Mouse (Mus musculus) CH12.LX (cell line): ENCODE results near the gene Gmds. TPM values are rescaled to one million over a fixed set of nuclear protein-coding genes. Genes with fewer than 3 reads are reported as not detected.

Experiments used
- DNase-seq: peaks from one replicate; pipeline ENCODE4 v3.0.0-alpha.2; 2013; ENCODE audit errors: extremely low read depth
- H3K27ac ChIP-seq: 2 replicates; pipeline ENCODE4 v1.5.1; 2012; ENCODE audit warnings: low read depth, mild to moderate bottlenecking, control low read depth, moderate library complexity; ENCODE audit not compliant: insufficient read depth
- H3K27me3 ChIP-seq: replicated peaks from 2 replicates; pipeline ENCODE3; 2012; ENCODE audit warnings: inconsistent platforms
- H3K36me3 ChIP-seq, 2 experiments: replicated peaks in 1 of 2; 2 replicates each; pipeline versions ENCODE3 to v1.6.1; 2012; ENCODE audit warnings: inconsistent platforms in 1 of 2, low read length in 1 of 2, mild to moderate bottlenecking in 1 of 2, mixed read lengths in 1 of 2, moderate library complexity in 1 of 2; ENCODE audit not compliant: control insufficient read depth in 1 of 2, insufficient read depth in 1 of 2
- H3K4me1 ChIP-seq, 2 experiments: 2 replicates each; pipeline ENCODE4 v1.6.1; 2012; ENCODE audit warnings: inconsistent platforms in 1 of 2, moderate library complexity in 1 of 2; ENCODE audit not compliant: insufficient read depth in 2 of 2, control insufficient read depth in 1 of 2
- H3K4me2 ChIP-seq: 2 replicates; pipeline ENCODE4 v1.6.1; 2012; ENCODE audit warnings: low read depth, mild to moderate bottlenecking, control low read depth; ENCODE audit not compliant: poor library complexity, insufficient read depth, severe bottlenecking
- H3K4me3 ChIP-seq, 3 experiments: fragments of 150-350 bp in 1 of 3; sonication (generic) in 1 of 3; replicated peaks in 1 of 3; 2 replicates each; pipeline versions ENCODE3 to v1.5.1; 2011 to 2012; ENCODE audit warnings: low read depth in 2 of 3, low read length in 2 of 3, mild to moderate bottlenecking in 2 of 3, moderate library complexity in 2 of 3, control low read depth in 1 of 3, improper control_type of control experiment in 1 of 3, inconsistent platforms in 1 of 3, mixed read lengths in 1 of 3; ENCODE audit not compliant: poor library complexity in 1 of 3
- H3K79me2 ChIP-seq: replicated peaks from 2 replicates; pipeline ENCODE4 v1.6.1; 2012; ENCODE audit warnings: mild to moderate bottlenecking, moderate library complexity; ENCODE audit not compliant: control insufficient read depth, poor library complexity, insufficient read depth, severe bottlenecking; ENCODE audit errors: extremely low read depth
- H3K9ac ChIP-seq: 2 replicates; pipeline ENCODE4 v1.6.1; 2012; ENCODE audit warnings: low read depth, mild to moderate bottlenecking, control low read depth, moderate library complexity; ENCODE audit not compliant: insufficient read depth
- H3K9me3 ChIP-seq: replicated peaks from 2 replicates; pipeline ENCODE3; 2012; ENCODE audit warnings: low read length, inconsistent platforms, mixed read lengths
- BHLHE40 ChIP-seq: IDR thresholded peaks from 2 replicates; pipeline ENCODE4 v1.6.1; 2011; ENCODE audit warnings: mild to moderate bottlenecking, low read depth, low read length, improper control_type of control experiment
- CHD2 ChIP-seq: IDR thresholded peaks from 2 replicates; pipeline ENCODE4 v1.6.1; 2011; ENCODE audit warnings: low read length, improper control_type of control experiment
- CTCF ChIP-seq, 2 experiments: IDR thresholded peaks in 1 of 2; conservative IDR thresholded peaks in 1 of 2; 2 replicates each; pipeline ENCODE4 v1.5.1; 2011 to 2012; ENCODE audit warnings: low read depth in 2 of 2, low read length in 2 of 2, improper control_type of control experiment in 1 of 2, inconsistent platforms in 1 of 2, mild to moderate bottlenecking in 1 of 2, moderate library complexity in 1 of 2
- E2F4 ChIP-seq: IDR thresholded peaks from 2 replicates; pipeline ENCODE4 v1.6.1; 2011; ENCODE audit warnings: low read depth, low read length, improper control_type of control experiment; ENCODE audit not compliant: insufficient replicate concordance
- ELF1 ChIP-seq: IDR thresholded peaks from 2 replicates; pipeline ENCODE4 v1.6.1; 2014; ENCODE audit warnings: low read depth, mild to moderate bottlenecking, inconsistent platforms, low read length, improper control_type of control experiment
- EP300 ChIP-seq: IDR thresholded peaks from 2 replicates; pipeline ENCODE4 v1.6.1; 2011; ENCODE audit warnings: low read length, improper control_type of control experiment
- ETS1 ChIP-seq: conservative IDR thresholded peaks from 2 replicates; pipeline ENCODE4 v1.6.1; 2012; ENCODE audit warnings: low read depth, mild to moderate bottlenecking, inconsistent platforms, low read length, improper control_type of control experiment, moderate library complexity
- GABPA ChIP-seq: IDR thresholded peaks from 2 replicates; pipeline ENCODE4 v1.6.1; 2012; ENCODE audit warnings: low read depth, low read length, improper control_type of control experiment, inconsistent platforms; ENCODE audit not compliant: insufficient replicate concordance
- JUN ChIP-seq: IDR thresholded peaks from 2 replicates; pipeline ENCODE4 v1.6.1; 2011; ENCODE audit warnings: low read depth, mild to moderate bottlenecking, low read length, improper control_type of control experiment, moderate library complexity; ENCODE audit not compliant: insufficient read depth
- KAT2A ChIP-seq: IDR thresholded peaks from 2 replicates; pipeline ENCODE4 v1.6.1; 2012; ENCODE audit warnings: low read length, improper control_type of control experiment, inconsistent platforms; ENCODE audit not compliant: insufficient replicate concordance
- MAX ChIP-seq: IDR thresholded peaks from 2 replicates; pipeline ENCODE4 v1.6.1; 2011; ENCODE audit warnings: low read length, improper control_type of control experiment
- MEF2A ChIP-seq: IDR thresholded peaks from 2 replicates; pipeline ENCODE4 v1.6.1; 2014; ENCODE audit warnings: low read depth, mild to moderate bottlenecking, inconsistent platforms, low read length, improper control_type of control experiment, borderline replicate concordance
- NRF1 ChIP-seq: IDR thresholded peaks from 2 replicates; pipeline ENCODE4 v1.6.1; 2014; ENCODE audit warnings: low read depth, mild to moderate bottlenecking, inconsistent platforms, low read length, improper control_type of control experiment, moderate library complexity
- PAX5 ChIP-seq: IDR thresholded peaks from 2 replicates; pipeline ENCODE4 v1.6.1; 2012; ENCODE audit warnings: low read length, inconsistent platforms, mixed read lengths
- RCOR1 ChIP-seq: conservative IDR thresholded peaks from 2 replicates; pipeline ENCODE4 v1.6.1; 2012; ENCODE audit warnings: low read depth, mild to moderate bottlenecking, inconsistent platforms, low read length, improper control_type of control experiment
- SIN3A ChIP-seq: IDR thresholded peaks from 2 replicates; pipeline ENCODE4 v1.6.1; 2012; ENCODE audit warnings: low read length, improper control_type of control experiment, inconsistent platforms
- SMC3 ChIP-seq: IDR thresholded peaks from 2 replicates; pipeline ENCODE4 v1.6.1; 2011; ENCODE audit warnings: low read depth, low read length, improper control_type of control experiment
- TBP ChIP-seq: conservative IDR thresholded peaks from 2 replicates; pipeline ENCODE4 v1.6.1; 2011; ENCODE audit warnings: low read depth, low read length, improper control_type of control experiment
- UBTF ChIP-seq: IDR thresholded peaks from 2 replicates; pipeline ENCODE4 v1.6.1; 2012; ENCODE audit warnings: low read depth, mild to moderate bottlenecking, inconsistent platforms, low read length, improper control_type of control experiment, moderate library complexity
- USF2 ChIP-seq: conservative IDR thresholded peaks from 2 replicates; pipeline ENCODE4 v1.6.1; 2011; ENCODE audit warnings: low read depth, low read length, improper control_type of control experiment
- ZC3H11A ChIP-seq: IDR thresholded peaks from 2 replicates; pipeline ENCODE4 v1.6.1; 2012; ENCODE audit warnings: low read depth, mild to moderate bottlenecking, inconsistent platforms, low read length, improper control_type of control experiment
- ZKSCAN1 ChIP-seq: IDR thresholded peaks from 2 replicates; pipeline ENCODE4 v1.6.1; 2012; ENCODE audit warnings: low read depth, inconsistent platforms, low read length, improper control_type of control experiment, borderline replicate concordance
- ZNF384 ChIP-seq: IDR thresholded peaks from 2 replicates; pipeline ENCODE4 v1.6.1; 2012; ENCODE audit warnings: low read depth, low read length, improper control_type of control experiment, inconsistent platforms
- dilution Hi-C: fragments of 300-500 bp; cut with MboI; formaldehyde crosslinking; loops from 2 replicates; pipeline ENCODE4 v1.14.3; 2020; ENCODE audit warnings: low sequenced_read_pairs; ENCODE audit not compliant: extremely low pct_unique_long_range_greater_than_20kb, extremely low pct_ligation_motif_present
- in situ Hi-C: fragments of 300-500 bp; cut with MboI; formaldehyde crosslinking; loops from 3 replicates; pipeline ENCODE4 v1.14.3; 2019; ENCODE audit warnings: low sequenced_read_pairs, low pct_ligation_motif_present, low pct_unique_long_range_greater_than_20kb, mixed read lengths
- polyA plus RNA-seq: library from polyadenylated mRNA; unstranded; fragments of >175 nt; gene quantifications from 2 replicates; pipeline ENCODE4 v1.2.1, GENCODE M21; 2012; ENCODE audit warnings: low read depth; ENCODE audit not compliant: insufficient read length
- total RNA-seq, 2 experiments: library from RNA; depleted of rRNA; stranded (reverse); fragments of 300-350 nt in 1 of 2; fragments of >200 nt in 1 of 2; gene quantifications; 2 replicates each; pipeline ENCODE4 v1.2.3; 2012 to 2014

Gmds gene
- total and polyA plus RNA-seq, 3 experiments: 11.0 to 19.3 (median 15.1) TPM

GRCm38 (mm10) chr13:31894511-31894910 lies 444.0 kb downstream of the Gmds start:
- no peak for DNase-seq
- H3K27me3 ChIP-seq: no peaks in the 10 kb centered on the region
- no peak overlapping the region for H3K4me2 ChIP-seq
- peaks cover 2% of the 10 kb centered on the region for H3K9me3 ChIP-seq
- H3K4me3 ChIP-seq: no peak overlapping the region
- no peaks in the 10 kb centered on the region for H3K79me2 ChIP-seq
- dilution Hi-C loops: no loop called here
- no peak overlapping the region for H3K9ac ChIP-seq
- H3K27ac ChIP-seq: no peak overlapping the region
- H3K4me1 ChIP-seq: no peaks in the 10 kb centered on the region
- H3K36me3 ChIP-seq: no peaks in the 10 kb centered on the region
- TF ChIP-seq EP300: no peak
- TF ChIP-seq CTCF (conservative IDR thresholded peaks at IDR 0.05 in 1 of 2, IDR thresholded peaks at IDR 0.05 in 1 of 2; ENCODE audit: low read depth in 2 of 2, low read length in 2 of 2): no peak
- no peak for TF ChIP-seq RCOR1
- no peak for TF ChIP-seq ZNF384
- TF ChIP-seq ZKSCAN1: no peak
- no peak for TF ChIP-seq CHD2
- TF ChIP-seq ZC3H11A: no peak
- no peak for TF ChIP-seq SIN3A
- no peak for TF ChIP-seq MAX
- no peak for TF ChIP-seq MEF2A
- no peak for TF ChIP-seq E2F4
- TF ChIP-seq GABPA: no peak
- no peak for TF ChIP-seq PAX5
- TF ChIP-seq TBP: no peak
- no peak for TF ChIP-seq UBTF
- TF ChIP-seq USF2: no peak
- no peak for TF ChIP-seq NRF1
- no peak for TF ChIP-seq KAT2A
- in situ Hi-C loops: no loop called here

GRCm38 (mm10) chr13:31892913-31893514 lies 445.5 kb downstream of the Gmds start:
- Histone ChIP-seq H3K9me3 (peaks cover 2% of the 10 kb centered on the region), H3K4me1 (no peaks in the 10 kb centered on the region), H3K4me2 (no peak overlapping the region), H3K27ac (no peak overlapping the region), H3K9ac (no peak overlapping the region), H3K36me3 (no peaks in the 10 kb centered on the region), H3K27me3 (no peaks in the 10 kb centered on the region), H3K4me3 (no peak overlapping the region), H3K79me2 (no peaks in the 10 kb centered on the region)
- dilution Hi-C loops (no loop called here), in situ Hi-C loops (no loop called here)
- DNase-seq: no peak
- TF ChIP-seq USF2 (no peak), ZNF384 (no peak), JUN (no peak), ETS1 (no peak), UBTF (no peak), BHLHE40 (no peak), MEF2A (no peak), ELF1 (no peak), SMC3 (no peak)
